Mouse (Mus musculus): ENCODE measurements around the gene Klhl2. TPM values are rescaled to one million over a fixed set of nuclear protein-coding genes. Genes with fewer than 3 reads are reported as not detected.

The Klhl2 gene
- polyA plus RNA-seq, 1 experiment = 13.1 TPM

DNA sequence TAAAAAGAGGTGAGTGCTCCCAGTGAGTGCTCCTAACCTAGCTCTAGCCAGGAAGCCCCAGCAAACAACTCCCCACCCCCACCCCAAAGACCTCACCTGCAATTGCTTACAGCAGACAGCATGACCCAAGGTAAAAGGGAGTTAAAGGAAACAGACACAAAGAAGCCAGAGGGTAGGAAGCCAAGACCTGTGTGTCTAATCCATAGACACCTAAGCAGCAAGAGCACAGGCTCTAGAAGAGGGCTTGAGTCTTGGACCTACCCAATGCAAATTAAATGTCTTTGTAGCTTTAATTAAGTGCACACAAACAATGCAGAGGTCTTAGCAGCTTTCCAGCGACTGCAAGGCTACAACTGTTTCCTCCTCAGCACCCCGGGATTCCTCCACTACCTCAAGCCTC is 2.2 kb downstream of the Klhl2 start:
- TF ChIP-seq POLR2A (IDR thresholded peaks at IDR 0.05; ENCODE audit: low read depth, low read length) (no peak), CTCF (IDR thresholded peaks at IDR 0.05; ENCODE audit: borderline replicate concordance, insufficient read depth, low read length) (no peak)
- Histone ChIP-seq H3K4me1 (ENCODE audit: control insufficient read depth, insufficient read depth, low read length) (peaks cover 2% of the 10 kb centered on the region), H3K4me3 (ENCODE audit: insufficient read depth, low read length) (no peak overlapping the region), H3K27ac (ENCODE audit: insufficient read depth, low read length) (no peak overlapping the region)

DNA sequence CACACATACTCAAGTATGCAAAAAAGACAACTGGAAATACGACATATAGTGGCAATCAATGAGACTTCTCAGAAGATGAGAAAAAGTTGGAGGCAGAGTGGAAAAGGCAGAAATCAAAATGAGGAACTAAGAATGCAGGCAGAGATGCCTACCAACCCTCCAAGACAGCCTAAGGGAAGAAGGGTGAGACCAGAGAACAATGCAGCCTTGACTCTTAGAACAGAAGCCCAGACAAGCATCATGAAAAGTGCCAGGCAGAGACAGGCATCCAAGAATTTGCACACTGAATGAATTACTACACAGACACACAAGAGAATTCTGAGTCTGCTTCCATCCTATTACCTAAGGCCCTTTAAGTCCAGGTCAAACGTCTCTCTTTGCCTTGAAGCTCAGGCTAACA is 2.6 kb downstream of the Klhl2 start:
- no peak for TF ChIP-seq POLR2A (IDR thresholded peaks at IDR 0.05; ENCODE audit: low read depth, low read length)
- no peak overlapping the region for H3K4me3 ChIP-seq (ENCODE audit: insufficient read depth, low read length)
- H3K27ac ChIP-seq (ENCODE audit: insufficient read depth, low read length) = no peak overlapping the region
- peaks cover 5% of the 10 kb centered on the region for H3K4me1 ChIP-seq (ENCODE audit: control insufficient read depth, insufficient read depth, low read length)

DNA sequence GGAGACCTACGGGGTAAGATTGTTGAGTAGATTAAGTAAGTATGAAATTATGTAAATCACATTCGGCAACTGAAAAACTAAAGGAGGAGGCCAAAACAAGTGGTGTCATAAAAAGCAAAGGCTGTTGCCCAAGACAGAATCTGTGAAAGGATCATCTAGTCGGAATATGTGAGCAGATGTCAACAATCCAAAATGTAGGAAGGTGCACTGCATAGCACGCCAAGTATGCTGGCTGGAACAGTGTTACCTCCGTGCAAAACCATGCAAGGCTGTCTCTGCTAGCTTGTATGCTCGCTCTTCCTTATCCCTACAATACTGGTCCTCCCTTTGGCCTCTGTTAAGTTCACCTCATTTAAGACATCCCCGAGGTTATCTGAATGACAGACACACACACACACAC is 4.5 kb downstream of the Klhl2 start:
- Histone ChIP-seq H3K4me1 (ENCODE audit: control insufficient read depth, insufficient read depth, low read length) (peaks cover 7% of the 10 kb centered on the region), H3K27ac (ENCODE audit: insufficient read depth, low read length) (no peak overlapping the region), H3K4me3 (ENCODE audit: insufficient read depth, low read length) (no peak overlapping the region)
- TF ChIP-seq CTCF (IDR thresholded peaks at IDR 0.05; ENCODE audit: borderline replicate concordance, insufficient read depth, low read length) (no peak), POLR2A (IDR thresholded peaks at IDR 0.05; ENCODE audit: low read depth, low read length) (no peak)

DNA sequence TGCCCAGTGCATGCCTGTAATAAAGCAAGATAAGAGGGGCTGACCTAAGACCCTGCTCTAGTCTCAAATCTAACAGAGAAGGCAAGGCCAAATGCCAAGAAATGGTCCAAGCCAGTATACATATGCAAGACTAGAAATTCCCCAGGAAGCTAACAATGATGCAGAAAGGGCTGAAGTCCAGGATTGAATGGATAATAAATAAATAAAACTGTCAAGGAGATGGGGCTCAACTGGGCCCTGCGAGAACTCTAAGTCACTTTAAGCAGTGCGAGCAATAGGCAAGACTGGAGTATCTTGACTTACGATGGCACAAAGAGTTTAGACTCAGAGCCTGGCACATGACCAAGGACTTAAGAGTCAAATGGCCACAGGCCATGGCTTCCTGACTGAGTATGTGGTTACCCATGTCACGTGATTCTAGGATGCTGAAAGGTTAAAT is 5.8 kb downstream of the Klhl2 start:
- no peak overlapping the region for H3K4me3 ChIP-seq (ENCODE audit: insufficient read depth, low read length)
- H3K27ac ChIP-seq (ENCODE audit: insufficient read depth, low read length) = no peak overlapping the region
- peaks cover 7% of the 10 kb centered on the region for H3K4me1 ChIP-seq (ENCODE audit: control insufficient read depth, insufficient read depth, low read length)
- TF ChIP-seq CTCF (IDR thresholded peaks at IDR 0.05; ENCODE audit: borderline replicate concordance, insufficient read depth, low read length) (no peak), POLR2A (IDR thresholded peaks at IDR 0.05; ENCODE audit: low read depth, low read length) (no peak)

DNA sequence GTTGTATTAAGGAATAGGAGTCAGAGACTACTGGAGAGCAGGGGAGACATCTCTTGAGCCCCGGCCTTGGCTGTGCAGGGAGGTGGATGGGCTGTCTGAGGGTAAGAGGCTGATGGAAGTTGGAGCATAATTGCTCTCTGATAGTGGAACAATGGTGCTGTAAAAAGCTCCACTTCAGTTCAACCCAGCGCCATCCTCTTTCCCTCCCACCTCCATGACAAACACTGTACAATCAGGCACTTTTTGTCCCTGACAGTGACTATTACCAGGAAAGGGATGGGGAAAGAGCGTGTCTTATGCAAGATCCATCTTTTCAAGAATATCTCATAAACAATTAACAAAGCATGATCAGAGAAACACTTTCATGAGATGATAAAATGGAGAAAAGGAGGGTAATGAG is 6.6 kb downstream of the Klhl2 start:
- H3K4me1 ChIP-seq (ENCODE audit: control insufficient read depth, insufficient read depth, low read length) = peaks cover 6% of the 10 kb centered on the region
- TF ChIP-seq CTCF (IDR thresholded peaks at IDR 0.05; ENCODE audit: borderline replicate concordance, insufficient read depth, low read length) (no peak), POLR2A (IDR thresholded peaks at IDR 0.05; ENCODE audit: low read depth, low read length) (no peak)
- H3K4me3 ChIP-seq (ENCODE audit: insufficient read depth, low read length) = no peak overlapping the region
- H3K27ac ChIP-seq (ENCODE audit: insufficient read depth, low read length) = no peak overlapping the region

DNA sequence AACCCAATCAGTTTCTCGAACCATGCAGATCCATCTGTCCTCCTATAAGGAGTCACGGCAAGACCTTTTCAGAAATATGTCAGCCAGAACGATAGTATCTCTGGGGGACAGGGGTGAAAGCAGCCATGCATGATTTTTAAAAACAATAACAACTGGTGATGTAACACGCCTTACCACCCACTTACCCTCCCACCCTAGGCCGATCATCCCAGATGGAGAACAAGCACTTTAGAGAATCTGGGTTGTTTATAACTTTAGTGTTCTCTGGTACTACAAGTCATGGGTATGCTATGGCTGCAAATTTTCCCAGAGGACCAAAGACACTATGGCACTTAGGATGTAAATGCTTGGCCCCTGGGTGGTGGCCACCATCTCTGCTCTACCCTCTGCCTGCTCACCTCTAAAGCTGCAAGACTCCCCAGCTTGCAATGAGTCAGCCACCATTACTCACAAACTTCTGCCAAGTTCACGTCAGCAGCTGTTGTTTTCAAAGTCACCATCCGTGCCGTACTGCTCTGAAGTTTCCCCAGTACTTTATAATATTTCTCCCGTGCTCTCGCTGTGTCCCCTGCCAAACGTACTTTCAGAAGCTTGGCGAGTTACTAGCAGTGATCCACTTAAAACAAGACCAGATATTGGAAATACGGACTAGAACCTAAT is 7.9 kb downstream of the Klhl2 start:
- TF ChIP-seq POLR2A (IDR thresholded peaks at IDR 0.05; ENCODE audit: low read depth, low read length) = no peak
- TF ChIP-seq CTCF (IDR thresholded peaks at IDR 0.05; ENCODE audit: borderline replicate concordance, insufficient read depth, low read length) = no peak
- Histone ChIP-seq H3K4me1 (ENCODE audit: control insufficient read depth, insufficient read depth, low read length) (peaks cover 5% of the 10 kb centered on the region), H3K27ac (ENCODE audit: insufficient read depth, low read length) (no peak overlapping the region), H3K4me3 (ENCODE audit: insufficient read depth, low read length) (no peak overlapping the region)

DNA sequence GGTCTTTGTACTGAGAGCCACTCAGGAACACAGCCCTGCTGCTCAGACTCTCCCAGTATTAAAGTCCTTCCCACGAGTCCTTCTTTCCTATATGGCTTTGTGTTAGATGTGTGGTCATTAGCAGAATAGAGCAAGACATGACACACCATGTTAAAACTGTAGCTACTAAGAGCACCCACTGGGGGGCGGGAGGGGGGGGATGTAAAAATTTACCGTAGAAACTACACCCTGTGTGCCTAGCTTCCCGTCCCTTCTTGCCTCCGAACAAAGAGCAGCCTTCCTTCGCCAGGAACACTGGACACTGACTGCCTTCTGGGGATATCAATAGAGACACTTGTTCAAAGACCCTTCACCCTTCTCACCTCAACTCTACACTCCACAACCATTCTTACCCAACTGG is 10.2 kb downstream of the Klhl2 start:
- no peak for TF ChIP-seq CTCF (IDR thresholded peaks at IDR 0.05; ENCODE audit: borderline replicate concordance, insufficient read depth, low read length)
- no peak for TF ChIP-seq POLR2A (IDR thresholded peaks at IDR 0.05; ENCODE audit: low read depth, low read length)
- Histone ChIP-seq H3K4me3 (ENCODE audit: insufficient read depth, low read length) (no peak overlapping the region), H3K4me1 (ENCODE audit: control insufficient read depth, insufficient read depth, low read length) (peaks cover 15% of the 10 kb centered on the region), H3K27ac (ENCODE audit: insufficient read depth, low read length) (no peak overlapping the region)

DNA sequence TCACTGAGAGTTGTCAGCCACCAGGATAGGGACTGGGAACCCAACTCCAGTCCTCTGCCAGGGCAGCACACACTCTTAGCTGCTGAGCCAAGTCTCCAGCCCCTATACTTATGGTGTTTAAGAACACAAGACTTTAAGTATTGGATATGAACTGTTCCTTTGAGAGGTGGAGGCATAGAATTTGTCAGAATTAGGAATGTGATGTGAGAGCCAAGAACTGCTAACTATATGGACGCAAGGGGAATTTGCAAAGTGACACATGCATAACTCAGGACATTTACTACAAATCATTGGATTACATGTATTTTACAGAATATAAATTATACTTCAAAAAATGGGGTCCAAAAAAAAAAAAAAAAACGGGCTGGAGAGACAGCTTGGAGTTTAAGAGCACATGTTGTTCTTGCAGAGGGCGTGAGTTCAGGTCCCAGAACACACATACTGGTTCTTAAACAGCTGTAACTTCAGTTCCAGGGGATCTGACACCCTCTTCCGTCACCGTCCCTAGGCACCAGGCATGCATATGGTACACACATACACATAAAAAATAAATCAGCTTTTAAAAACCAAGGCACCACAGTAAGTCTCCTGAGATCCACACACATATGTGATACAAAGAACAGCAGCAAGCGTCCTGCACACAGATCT is 14.2 kb downstream of the Klhl2 start:
- H3K4me1 ChIP-seq (ENCODE audit: control insufficient read depth, insufficient read depth, low read length) = peaks cover 10% of the 10 kb centered on the region
- TF ChIP-seq CTCF (IDR thresholded peaks at IDR 0.05; ENCODE audit: borderline replicate concordance, insufficient read depth, low read length) (no peak), POLR2A (IDR thresholded peaks at IDR 0.05; ENCODE audit: low read depth, low read length) (no peak)
- no peak overlapping the region for H3K4me3 ChIP-seq (ENCODE audit: insufficient read depth, low read length)
- no peak overlapping the region for H3K27ac ChIP-seq (ENCODE audit: insufficient read depth, low read length)

DNA sequence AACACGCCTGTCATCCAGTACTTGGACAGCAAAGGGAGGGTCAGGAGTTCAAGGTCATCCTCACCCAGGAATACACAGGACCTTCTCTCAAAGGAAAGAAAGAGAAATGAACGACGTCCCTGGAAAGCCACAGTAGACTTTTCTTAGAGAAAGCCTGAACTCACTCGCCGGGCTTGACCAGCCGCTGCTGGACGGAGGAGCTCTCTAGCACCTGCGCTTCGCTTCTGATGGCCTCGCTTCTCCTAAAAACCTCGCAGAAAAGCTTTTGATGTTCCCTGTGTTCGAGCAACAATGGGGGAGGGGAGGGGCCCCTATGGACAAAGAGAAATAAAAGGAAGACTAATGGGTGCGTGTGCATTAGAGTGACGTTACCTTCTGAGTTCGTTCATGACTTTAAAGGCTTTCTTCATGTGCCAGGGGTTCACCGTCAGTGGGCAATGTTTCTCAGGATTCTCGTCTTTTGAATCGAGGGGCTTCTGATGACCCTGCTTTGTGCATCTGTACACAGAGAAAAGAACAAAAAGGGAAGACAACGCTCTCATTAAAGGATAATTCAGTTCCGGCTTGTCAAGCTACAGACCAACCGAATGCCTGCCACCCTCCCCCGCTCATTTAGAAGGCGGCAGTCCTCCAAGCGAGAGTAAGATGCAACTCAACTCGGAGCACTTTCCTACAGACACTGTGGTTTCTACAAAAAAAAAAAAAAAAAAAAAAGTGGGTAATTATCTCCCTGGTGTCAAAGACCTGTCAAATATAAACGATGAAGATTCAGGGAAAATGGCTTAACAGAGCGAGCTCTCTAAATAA is 15.5 kb downstream of the Klhl2 start:
- H3K4me1 ChIP-seq (ENCODE audit: control insufficient read depth, insufficient read depth, low read length) = peaks cover 10% of the 10 kb centered on the region
- no peak overlapping the region for H3K4me3 ChIP-seq (ENCODE audit: insufficient read depth, low read length)
- H3K27ac ChIP-seq (ENCODE audit: insufficient read depth, low read length) = no peak overlapping the region
- TF ChIP-seq POLR2A (IDR thresholded peaks at IDR 0.05; ENCODE audit: low read depth, low read length) (no peak), CTCF (IDR thresholded peaks at IDR 0.05; ENCODE audit: borderline replicate concordance, insufficient read depth, low read length) (no peak)

All from embryonic fibroblast, embryonic 13.5 days (primary cell).